Mouse (Mus musculus) brown adipose tissue, adult 24 weeks (tissue): ENCODE results near the gene Gkap1. TPM values are rescaled to one million over a fixed set of nuclear protein-coding genes. Genes with fewer than 3 reads are reported as not detected.

Experiments used
- H3K27ac ChIP-seq: fragments of 200-500 bp; replicated peaks from 2 replicates; pipeline ENCODE4 v1.5.1; 2012; ENCODE audit warnings: low read depth, mild to moderate bottlenecking, low read length
- H3K4me1 ChIP-seq: fragments of 200-500 bp; 2 replicates; pipeline ENCODE4 v1.6.1; 2012; ENCODE audit warnings: low read length, mixed read lengths; ENCODE audit not compliant: control insufficient read depth, insufficient read depth, insufficient read length
- H3K4me3 ChIP-seq: fragments of 200-500 bp; 2 replicates; pipeline ENCODE4 v1.5.1; 2012; ENCODE audit warnings: low read depth, mild to moderate bottlenecking, low read length, moderate library complexity; ENCODE audit not compliant: insufficient read depth
- polyA plus RNA-seq: library from polyadenylated mRNA; stranded (reverse); fragments of >200 nt; gene quantifications from 2 replicates; pipeline ENCODE4 v1.2.4, GENCODE M21; 2012; ENCODE audit not compliant: missing spikeins, insufficient read depth, insufficient read length

The Gkap1 gene
- polyA plus RNA-seq = 35.4 and 45.5 TPM in 2 replicates

- Histone ChIP-seq H3K27ac (no peak within 1 kb of the TSS), H3K4me1 (no peaks in the 10 kb centered on the region)
Measured at GRCm38 (mm10) chr13:58275599-58275998, at the start of gene Gkap1. Gene Gkap1 (minus strand): TSS chr13:58275699.

GRCm38 (mm10) chr13:58317768-58318167 is 42.3 kb upstream of the Gkap1 start:
- Histone ChIP-seq H3K4me3 (no peak overlapping the region), H3K27ac (no peak overlapping the region), H3K4me1 (no peaks in the 10 kb centered on the region)

More at GRCm38 (mm10) chr13:58275599-58275998, at the start of gene Gkap1:
- H3K4me3 ChIP-seq = peak within 1 kb of the TSS; percentile 95

GRCm38 (mm10) chr13:58314991-58315390 is 39.5 kb upstream of the Gkap1 start:
- Histone ChIP-seq H3K4me3 (no peak overlapping the region), H3K4me1 (no peaks in the 10 kb centered on the region), H3K27ac (no peak overlapping the region)

- Histone ChIP-seq H3K4me3 (no peak overlapping the region), H3K4me1 (no peaks in the 10 kb centered on the region), H3K27ac (no peak overlapping the region)
Measured at GRCm38 (mm10) chr13:58313758-58314157, 38.3 kb upstream of the Gkap1 start.

- Histone ChIP-seq H3K4me3 (no peak overlapping the region), H3K27ac (no peak overlapping the region), H3K4me1 (no peaks in the 10 kb centered on the region)
Measured at GRCm38 (mm10) chr13:58311351-58311750, 35.9 kb upstream of the Gkap1 start.

- Histone ChIP-seq H3K4me1 (no peaks in the 10 kb centered on the region), H3K27ac (no peak overlapping the region), H3K4me3 (no peak overlapping the region)
Measured at GRCm38 (mm10) chr13:58309499-58309898, 34.0 kb upstream of the Gkap1 start.

- H3K4me3 ChIP-seq = no peak overlapping the region
- no peak overlapping the region for H3K27ac ChIP-seq
- H3K4me1 ChIP-seq = no peaks in the 10 kb centered on the region
Measured at GRCm38 (mm10) chr13:58307453-58307852, 32.0 kb upstream of the Gkap1 start.

GRCm38 (mm10) chr13:58305230-58305629 is 29.7 kb upstream of the Gkap1 start:
- Histone ChIP-seq H3K4me3 (no peak overlapping the region), H3K27ac (no peak overlapping the region), H3K4me1 (no peaks in the 10 kb centered on the region)

GRCm38 (mm10) chr13:58302421-58303145 is 27.1 kb upstream of the Gkap1 start:
- Histone ChIP-seq H3K4me1 (no peaks in the 10 kb centered on the region), H3K4me3 (no peak overlapping the region), H3K27ac (no peak overlapping the region)

- no peak overlapping the region for H3K27ac ChIP-seq
- no peaks in the 10 kb centered on the region for H3K4me1 ChIP-seq
- no peak overlapping the region for H3K4me3 ChIP-seq
Measured at GRCm38 (mm10) chr13:58301961-58302360, 26.5 kb upstream of the Gkap1 start.

GRCm38 (mm10) chr13:58298756-58299155 is 23.3 kb upstream of the Gkap1 start:
- Histone ChIP-seq H3K27ac (no peak overlapping the region), H3K4me3 (no peak overlapping the region), H3K4me1 (no peaks in the 10 kb centered on the region)

GRCm38 (mm10) chr13:58295582-58295981 is 20.1 kb upstream of the Gkap1 start:
- Histone ChIP-seq H3K4me1 (no peaks in the 10 kb centered on the region), H3K4me3 (no peak overlapping the region), H3K27ac (no peak overlapping the region)

- H3K4me3 ChIP-seq = no peak overlapping the region
- no peak overlapping the region for H3K27ac ChIP-seq
- no peaks in the 10 kb centered on the region for H3K4me1 ChIP-seq
Measured at GRCm38 (mm10) chr13:58292811-58293210, 17.3 kb upstream of the Gkap1 start.

- Histone ChIP-seq H3K4me3 (no peak overlapping the region), H3K4me1 (no peaks in the 10 kb centered on the region)
Measured at GRCm38 (mm10) chr13:58289308-58289707, 13.8 kb upstream of the Gkap1 start.

GRCm38 (mm10) chr13:58287822-58288221 is 12.3 kb upstream of the Gkap1 start:
- H3K4me3 ChIP-seq = no peak overlapping the region
- H3K27ac ChIP-seq = no peak overlapping the region
- H3K4me1 ChIP-seq = no peaks in the 10 kb centered on the region

More at GRCm38 (mm10) chr13:58289308-58289707, 13.8 kb upstream of the Gkap1 start:
- no peak overlapping the region for H3K27ac ChIP-seq

GRCm38 (mm10) chr13:58283466-58283865 is 8.0 kb upstream of the Gkap1 start:
- Histone ChIP-seq H3K4me1 (no peaks in the 10 kb centered on the region), H3K4me3 (no peak overlapping the region), H3K27ac (no peak overlapping the region)
